Mouse (Mus musculus): ENCODE results near the gene B630019K06Rik.
A peak's percentile ranks its signal among the peaks of the same experiment; 100 is the strongest.
"Not testable (repeated sequence)": the region's sequence is repeated elsewhere in the genome, so short reads cannot be mapped to it uniquely, and the experiment has no call there.

B630019K06Rik gene

DNA sequence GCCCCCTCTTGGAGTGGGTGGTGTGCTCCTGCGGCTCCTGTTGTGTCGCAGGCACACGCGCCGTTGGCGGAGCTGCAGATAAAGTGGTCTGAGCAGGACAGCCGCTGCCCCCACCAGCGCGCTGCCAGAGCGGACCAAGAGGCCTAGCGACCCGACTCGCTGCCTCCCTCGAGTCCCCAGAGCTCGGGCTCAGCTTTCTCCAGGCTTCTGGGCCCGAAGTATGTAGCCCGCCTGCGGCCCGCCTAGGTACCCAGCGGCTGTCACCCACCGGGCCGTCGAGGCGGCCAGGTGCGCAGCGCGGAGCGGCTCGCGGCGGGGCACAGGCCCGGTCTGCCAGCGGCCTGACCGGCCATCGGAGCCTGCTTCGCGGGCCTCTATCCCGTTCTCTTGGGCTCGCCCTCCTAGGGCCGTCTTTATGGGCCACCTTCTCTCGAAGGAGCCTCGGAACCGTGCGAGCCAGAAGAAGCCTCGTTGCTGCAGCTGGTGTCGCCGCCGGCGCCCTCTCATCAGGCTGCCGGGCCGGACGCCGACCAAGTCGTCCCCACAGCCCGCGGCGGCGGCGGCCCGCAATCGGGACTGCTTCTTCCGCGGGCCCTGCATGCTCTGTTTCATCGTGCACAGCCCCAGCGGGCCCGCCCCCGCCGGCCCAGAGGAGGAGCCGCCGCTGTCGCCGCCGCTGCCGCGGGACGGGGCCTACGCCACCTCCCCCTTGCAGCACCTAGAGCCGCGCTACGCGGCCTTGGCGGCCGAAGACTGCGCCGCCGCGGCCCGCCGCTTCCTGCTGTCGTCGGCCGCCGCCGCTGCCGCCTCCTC, at the start of gene B630019K06Rik:
Gene B630019K06Rik (plus strand): TSS at position 40 of the 813 bp plus-strand sequence.
- DNase-seq (ENCODE audit: low spot score in 2 of 2): peak; percentile 51 to 56

DNA sequence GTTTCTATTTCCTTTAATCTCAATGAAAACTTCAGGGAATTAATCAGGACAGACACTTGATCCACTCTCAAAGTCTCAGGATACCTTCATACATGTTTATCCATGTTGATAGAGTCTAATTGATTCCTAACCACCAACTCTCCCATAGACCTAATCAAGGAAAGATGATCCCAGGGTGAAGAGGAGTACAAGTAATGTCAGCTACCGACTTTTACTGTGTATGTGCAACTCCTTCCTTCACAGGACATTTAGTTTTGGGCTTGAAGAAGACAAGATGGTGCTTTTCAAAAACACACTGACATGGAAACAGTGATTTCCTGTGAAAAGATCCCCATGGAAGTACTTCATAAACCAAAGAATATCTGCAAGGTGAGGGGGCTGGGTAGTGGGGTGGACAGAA, 48.5 kb upstream of the B630019K06Rik start, which contains the start of gene Gm6592:
Gene Gm6592 (plus strand): TSS at position 301 of the 400 bp plus-strand sequence.
- no peak for DNase-seq (ENCODE audit: low spot score in 2 of 2)

DNA sequence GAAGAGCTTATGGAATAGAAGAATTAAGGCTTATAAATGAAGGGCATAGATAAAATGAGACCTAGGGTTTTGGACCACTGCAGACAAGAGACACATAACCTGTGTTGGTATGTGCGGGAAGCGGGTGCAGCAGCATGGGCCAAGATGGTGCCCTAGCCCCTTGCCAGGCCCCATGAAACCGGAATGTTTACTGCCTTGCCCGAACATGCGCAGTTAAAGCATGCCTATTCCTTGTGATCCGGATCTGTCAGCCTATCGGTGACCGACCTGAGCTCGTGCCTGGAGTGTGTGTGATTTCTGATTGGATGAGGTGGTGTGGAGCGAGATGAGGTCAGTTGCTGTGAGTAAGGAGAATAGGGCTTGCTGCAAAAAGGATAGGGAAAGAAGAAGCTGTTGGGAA, 39.7 kb upstream of the B630019K06Rik start:
- DNase-seq (ENCODE audit: low spot score in 2 of 2): no peak

DNA sequence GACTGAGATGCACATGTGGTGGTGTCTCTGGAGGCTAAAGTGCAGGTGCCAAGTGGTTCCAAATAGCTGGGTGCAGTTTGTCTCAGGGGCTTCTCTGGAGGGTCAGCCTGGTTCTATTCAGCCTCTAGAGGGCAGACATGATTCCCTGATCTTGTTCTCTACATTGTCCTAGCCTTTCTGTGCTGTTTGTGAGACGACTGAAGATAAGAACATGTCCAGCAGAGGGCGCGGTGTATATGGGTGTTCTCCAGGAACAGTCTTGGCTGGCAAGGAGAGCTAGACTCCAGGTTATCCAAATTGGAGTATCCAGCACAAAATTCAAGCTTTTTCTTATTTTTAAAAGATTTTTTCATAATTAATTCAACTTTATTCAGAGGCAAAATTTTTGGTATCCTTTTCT, 27.9 kb upstream of the B630019K06Rik start:
- DNase-seq (ENCODE audit: low spot score in 2 of 2): peak; percentile 26 to 37

DNA sequence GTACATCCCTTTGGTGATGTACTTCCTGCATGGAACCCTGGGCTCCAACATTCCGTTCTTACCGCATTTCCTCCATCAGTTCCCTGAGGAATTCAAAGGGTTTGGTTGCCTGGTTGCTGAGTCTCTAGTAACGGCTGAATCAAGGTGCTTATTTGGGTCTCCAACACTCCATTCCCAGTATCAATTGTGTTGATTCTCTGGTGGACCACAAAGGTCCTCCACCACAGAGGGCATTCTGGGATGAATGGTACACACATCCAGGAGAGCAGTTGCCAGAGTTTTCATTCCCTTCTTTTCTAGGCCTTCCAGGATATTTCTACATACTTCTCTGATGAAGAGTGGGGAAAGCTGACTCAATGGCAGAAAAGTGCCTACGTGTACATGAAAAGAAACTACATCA, 18.2 kb upstream of the B630019K06Rik start, which contains the start of gene Gm5751:
Gene Gm5751 (plus strand): TSS at position 301 of the 400 bp plus-strand sequence.
- DNase-seq (ENCODE audit: low spot score in 2 of 2): not testable (repeated sequence)

DNA sequence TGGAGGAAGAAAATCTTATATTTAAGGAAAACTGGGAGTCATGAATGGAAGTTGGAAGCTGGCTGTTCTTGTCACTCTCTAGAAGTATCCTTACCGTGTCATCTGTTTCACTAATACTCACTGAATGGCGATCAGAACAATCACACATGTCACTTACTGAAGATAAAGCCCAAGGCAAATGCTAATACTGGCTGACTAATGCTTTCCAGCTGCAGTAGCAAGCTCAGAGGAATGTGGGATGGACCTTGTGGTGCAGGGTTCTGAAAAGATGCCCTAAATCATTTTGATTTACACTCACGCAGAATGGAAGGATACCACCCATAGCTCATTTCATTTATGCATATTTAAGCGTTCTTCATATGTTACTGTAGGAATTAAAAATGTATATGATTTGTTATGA, 7.8 kb upstream of the B630019K06Rik start:
- DNase-seq (ENCODE audit: low spot score in 2 of 2): no peak

DNA sequence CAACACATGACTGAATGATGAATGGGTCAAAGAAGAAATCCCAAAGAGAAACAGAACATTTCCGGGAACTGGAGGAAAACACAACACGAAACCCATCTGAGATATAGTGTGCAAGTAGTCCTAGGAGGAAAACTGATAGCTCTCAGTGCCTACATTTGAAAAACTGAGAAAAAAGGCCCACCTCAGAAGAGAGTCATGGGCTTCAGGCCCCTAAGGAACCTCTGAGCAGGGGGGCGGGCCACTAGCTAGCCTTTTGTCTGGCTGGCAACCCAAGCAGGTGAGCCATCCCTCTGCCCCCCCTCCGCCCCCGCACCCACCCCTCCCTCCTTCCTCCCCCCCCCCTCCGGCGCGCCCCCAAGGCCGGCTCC, 223 bp upstream of the B630019K06Rik start:
- no peak for DNase-seq (ENCODE audit: low spot score in 2 of 2)

DNA sequence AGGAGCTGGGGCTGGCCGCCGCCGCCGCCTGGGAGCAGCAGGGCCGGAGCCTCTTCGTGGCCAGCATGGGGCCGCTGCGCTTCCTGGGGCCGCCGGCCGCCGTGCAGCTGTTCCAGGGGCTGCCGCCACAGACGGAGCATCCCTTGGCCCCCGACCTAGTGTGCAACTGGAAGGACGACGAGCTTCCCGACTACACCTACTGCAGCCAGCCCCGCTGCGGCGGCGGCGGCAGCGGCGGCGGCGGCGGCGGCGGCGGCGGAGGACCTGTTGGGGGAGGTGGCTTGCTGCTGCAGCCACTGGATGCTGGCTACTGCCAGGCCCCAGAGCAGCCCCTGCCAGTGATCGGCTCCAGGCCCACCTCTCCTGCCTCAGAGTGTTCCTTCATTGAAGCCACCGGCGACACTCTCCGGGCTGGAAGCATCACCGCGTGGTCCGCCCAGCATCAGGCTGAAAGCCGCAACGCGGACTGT, 1.0 kb downstream of the B630019K06Rik start:
- no peak for DNase-seq (ENCODE audit: low spot score in 2 of 2)

DNA sequence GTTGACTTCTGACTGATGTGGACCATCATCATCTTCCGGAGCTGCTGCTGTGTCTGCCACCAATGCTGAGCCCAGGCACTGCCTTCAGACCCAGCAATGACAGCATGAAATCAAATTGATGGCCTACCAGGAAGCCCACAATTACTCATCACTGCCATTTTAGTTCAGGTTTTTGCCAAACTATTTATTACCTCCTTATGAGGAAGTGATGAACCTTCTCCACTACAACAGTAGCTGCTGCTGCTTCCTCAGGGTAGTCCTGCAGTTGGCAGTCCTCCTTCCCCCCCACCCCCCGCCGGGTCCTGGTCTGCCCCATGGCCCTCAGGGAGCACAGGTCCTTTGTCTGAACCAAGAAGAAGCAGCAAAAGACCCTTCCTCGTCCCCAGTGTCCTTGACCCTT, 8.6 kb downstream of the B630019K06Rik start:
- DNase-seq (ENCODE audit: low spot score in 2 of 2): no peak

DNA sequence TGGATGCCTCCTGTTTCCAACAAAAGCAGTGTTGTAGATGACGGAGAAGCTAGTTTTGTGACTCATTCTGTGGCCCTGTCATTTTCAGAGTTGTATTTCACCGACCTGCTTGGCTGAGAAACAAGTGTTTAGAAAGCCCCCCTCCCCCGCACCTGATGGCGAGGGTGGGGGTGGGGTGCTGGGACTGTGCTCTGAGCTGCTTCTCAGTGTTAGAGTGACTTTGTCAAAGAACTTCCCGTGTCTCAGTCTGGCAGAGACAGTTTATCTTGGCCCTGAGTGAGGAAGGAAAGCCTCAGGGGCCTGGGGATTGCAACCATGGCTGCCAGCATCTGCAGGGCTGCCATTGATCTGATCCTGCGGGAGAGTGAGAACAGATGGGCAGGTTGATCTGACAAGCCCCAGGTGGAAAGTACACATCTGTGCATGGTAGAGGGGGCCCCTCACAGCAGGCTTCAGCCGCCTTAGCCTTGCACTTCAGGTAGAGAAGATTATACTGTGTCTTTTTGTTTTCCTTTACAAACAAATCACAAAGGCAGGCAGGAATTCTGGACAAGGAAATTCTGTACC, 9.8 kb downstream of the B630019K06Rik start:
- DNase-seq (ENCODE audit: low spot score in 2 of 2): no peak

DNA sequence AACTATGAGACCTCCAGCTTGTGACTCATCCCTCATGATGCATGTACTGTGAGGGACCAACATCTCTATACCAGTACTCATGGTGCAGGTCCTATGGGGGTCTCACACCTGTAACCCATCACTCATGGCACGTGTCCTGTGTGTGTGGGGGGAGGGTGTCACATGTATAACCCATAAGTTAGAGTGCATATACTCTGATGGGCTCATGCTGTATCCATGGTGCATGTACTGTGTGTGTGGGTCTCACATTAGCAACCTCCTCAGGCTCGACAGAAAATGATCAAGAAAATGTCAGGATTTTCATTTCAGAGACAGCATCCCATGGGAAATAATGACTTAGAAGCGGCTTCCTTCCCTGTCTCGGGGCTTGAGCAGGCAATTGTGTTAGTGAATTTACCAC, 28.9 kb downstream of the B630019K06Rik start:
- DNase-seq (ENCODE audit: low spot score in 2 of 2): no peak

DNA sequence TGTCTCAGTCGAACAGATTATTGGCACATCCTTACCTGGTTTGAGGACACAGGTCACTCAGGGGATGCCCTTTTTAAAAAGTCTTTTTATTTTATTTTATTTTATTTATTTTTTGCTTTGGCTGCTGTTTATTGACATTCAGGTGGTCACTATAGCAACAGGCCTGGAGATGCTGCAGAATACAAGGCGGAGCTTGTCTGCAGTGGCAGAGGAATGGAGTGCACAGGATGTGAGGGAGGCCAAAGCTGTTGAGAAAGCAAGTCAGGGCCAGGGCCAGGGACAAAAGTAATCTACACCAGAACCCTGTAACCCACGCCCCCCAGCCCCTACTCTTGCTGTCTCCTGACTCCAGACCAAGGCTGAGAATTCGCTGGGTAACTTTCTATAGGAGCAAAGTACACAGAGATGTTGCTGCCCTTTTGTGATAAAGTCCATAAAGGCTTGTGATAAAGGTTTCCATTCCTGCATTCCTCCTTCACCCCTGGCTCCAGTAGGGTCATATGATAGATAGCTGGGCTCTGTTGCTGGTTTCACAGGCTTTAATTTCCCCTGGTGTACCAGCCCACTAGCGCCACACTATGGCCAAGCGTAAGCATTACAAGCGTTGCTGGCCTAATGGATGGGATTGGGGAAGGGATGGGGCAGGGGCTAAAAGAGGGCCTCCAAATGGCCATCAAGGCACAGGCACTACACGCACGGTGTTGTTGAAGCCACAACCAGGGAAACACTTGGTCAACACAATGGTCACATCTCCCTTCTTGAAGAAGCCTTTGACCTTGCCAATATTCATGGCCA, 29.8 kb downstream of the B630019K06Rik start:
- no peak for DNase-seq (ENCODE audit: low spot score in 2 of 2)

DNA sequence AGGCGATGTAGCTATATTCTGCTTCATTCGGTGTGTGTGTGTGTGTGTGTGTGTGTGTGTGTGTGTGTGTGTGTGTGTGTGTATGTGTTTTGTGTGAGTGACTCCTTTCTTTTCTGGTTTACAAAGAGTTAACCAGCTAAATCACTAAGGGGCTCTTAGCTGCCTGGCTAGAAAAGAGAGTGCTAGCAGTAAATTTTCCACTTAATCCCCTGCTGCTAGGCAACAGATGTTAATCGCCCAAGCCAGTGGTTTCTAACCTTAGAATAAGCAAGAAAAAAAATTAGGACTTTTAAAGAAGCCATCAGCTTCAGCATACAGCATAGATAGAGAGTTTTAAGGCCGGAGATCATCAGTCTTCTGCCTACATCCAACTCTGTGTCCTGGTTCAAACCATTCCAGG, 35.1 kb downstream of the B630019K06Rik start:
- DNase-seq (ENCODE audit: low spot score in 2 of 2): no peak

DNA sequence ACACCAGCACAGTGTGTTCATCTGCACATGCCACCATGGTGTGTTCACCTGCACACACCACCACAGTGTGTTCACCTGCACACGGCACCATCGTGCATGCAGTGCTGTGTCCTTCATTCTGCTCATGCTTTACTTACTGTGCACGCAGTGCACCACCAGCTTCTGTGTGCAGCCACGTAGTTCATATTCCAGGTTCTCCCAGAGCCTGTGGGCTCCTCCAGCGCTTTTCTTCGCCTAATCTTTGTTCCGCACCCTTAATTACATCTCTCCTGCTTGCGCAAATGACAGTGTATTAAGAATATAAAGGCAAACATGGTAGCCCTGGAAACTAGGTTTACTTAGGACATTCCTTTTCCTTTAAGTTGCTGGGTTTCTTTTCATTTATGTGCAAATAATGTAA, 51.9 kb downstream of the B630019K06Rik start:
- DNase-seq (ENCODE audit: low spot score in 2 of 2): no peak
